Mouse (Mus musculus) lung, embryonic 14.5 days (tissue): ENCODE measurements around the gene Dnajb3. TPM values are rescaled to one million over a fixed set of nuclear protein-coding genes. Genes with fewer than 3 reads are reported as not detected.
A peak's percentile ranks its signal among the peaks of the same experiment; 100 is the strongest.

ENCODE experiments used
- ATAC-seq: fragments of 200-750 bp; cut with Nextera tagmentation; 2 replicates; pipeline ENCODE4 v1.8.0; 2017; ENCODE audit warnings: mild to moderate bottlenecking, moderate TSS enrichment, moderate library complexity; ENCODE audit not compliant: insufficient read depth
- DNase-seq: peaks from one replicate; pipeline ENCODE4 v3.0.0-alpha.2; 2015
- H3K27ac ChIP-seq: fragments of 300-500 bp; sonication (generic); 2 replicates; pipeline ENCODE4 v1.5.1; 2014; ENCODE audit warnings: low read depth, mild to moderate bottlenecking, moderate library complexity
- H3K27me3 ChIP-seq: fragments of 300-500 bp; sonication (generic); 2 replicates; pipeline ENCODE4 v1.6.1; 2014; ENCODE audit warnings: low read length, control low read depth; ENCODE audit not compliant: insufficient read depth
- H3K36me3 ChIP-seq: fragments of 300-500 bp; sonication (generic); 2 replicates; pipeline ENCODE4 v1.6.1; 2014; ENCODE audit warnings: control low read depth; ENCODE audit not compliant: insufficient read depth
- H3K4me1 ChIP-seq: fragments of 300-500 bp; sonication (generic); 2 replicates; pipeline ENCODE4 v1.6.1; 2014; ENCODE audit warnings: antibody characterized with exemption, control low read depth; ENCODE audit not compliant: insufficient read depth
- H3K4me2 ChIP-seq: fragments of 300-500 bp; sonication (generic); 2 replicates; pipeline ENCODE4 v1.6.1; 2014; ENCODE audit warnings: mild to moderate bottlenecking
- H3K4me3 ChIP-seq: fragments of 300-500 bp; sonication (generic); 2 replicates; pipeline ENCODE4 v1.5.1; 2014; ENCODE audit warnings: low read depth, low read length
- H3K9ac ChIP-seq: fragments of 300-500 bp; sonication (generic); 2 replicates; pipeline ENCODE4 v1.6.1; 2014
- H3K9me3 ChIP-seq: fragments of 300-500 bp; sonication (generic); 2 replicates; pipeline ENCODE4 v1.6.1; 2016; ENCODE audit warnings: low read depth, low read length, control low read depth
- CTCF ChIP-seq: IDR thresholded peaks from 2 replicates; pipeline ENCODE4 v1.5.1; 2016; ENCODE audit warnings: antibody characterized with exemption, low read depth
- WGBS: fragments of 180-500 bp; shearing (Covaris S2); extraction: QIAGEN DNeasy Blood & Tissue Kit; methylation state at CpG from one replicate; pipeline ENCODE4 v1.1.7; 2014; 5-methylcytosine and 5-hydroxymethylcytosine counted together
- polyA plus RNA-seq: library from polyadenylated mRNA; unstranded; fragments of >200 nt; fragmentation: Nextera tagmentation; extraction: Ambion mirVana; gene quantifications from 2 replicates; pipeline ENCODE4 v1.2.1, GENCODE M21; 2014

Dnajb3 gene
- polyA plus RNA-seq, 1 experiment from 2014 or later = 8.2 TPM

DNA sequence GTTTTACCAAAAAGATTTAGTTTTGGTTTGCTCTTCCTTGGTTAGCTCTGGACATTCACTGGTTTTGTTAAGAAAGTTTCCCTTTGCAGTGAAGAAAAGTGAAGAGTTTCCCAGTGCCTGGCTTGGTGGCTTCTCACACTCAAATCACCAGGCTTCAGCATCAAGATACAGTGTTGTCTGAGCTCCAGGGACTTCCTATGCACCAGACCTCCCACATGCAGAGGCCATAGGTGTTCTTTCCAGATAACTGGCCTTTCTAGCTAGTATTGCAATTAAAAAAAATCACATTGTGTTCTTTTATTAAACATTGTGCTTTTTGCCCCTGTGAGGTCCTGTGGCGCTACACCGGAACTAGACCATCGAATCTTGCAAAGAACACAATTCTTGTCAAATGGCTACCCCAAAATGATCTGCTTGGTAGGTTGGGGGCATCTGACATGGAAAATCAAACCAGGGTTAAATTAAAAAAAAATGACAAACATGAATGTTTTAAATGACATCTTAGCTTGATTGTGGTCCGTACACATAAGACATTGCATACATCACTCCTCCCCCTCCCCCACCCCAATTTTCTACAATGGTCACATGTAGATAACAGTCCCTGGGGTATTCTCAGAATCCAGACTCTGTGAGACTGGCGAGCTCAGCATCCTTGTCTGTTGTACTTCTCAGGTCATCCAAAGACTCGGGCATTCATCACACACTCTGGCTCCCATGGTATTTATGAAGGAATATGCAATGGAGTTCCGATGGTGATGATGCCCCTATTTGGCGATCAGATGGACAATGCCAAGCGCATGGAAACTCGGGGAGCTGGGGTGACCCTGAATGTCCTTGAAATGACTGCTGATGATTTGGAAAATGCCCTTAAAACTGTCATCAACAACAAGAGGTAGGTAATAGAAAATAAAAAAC, 10.1 kb upstream of the Dnajb3 start:
- ATAC-seq = 0 out of 2 replicates have a peak, but pooled peaks have one; percentile 11

DNA sequence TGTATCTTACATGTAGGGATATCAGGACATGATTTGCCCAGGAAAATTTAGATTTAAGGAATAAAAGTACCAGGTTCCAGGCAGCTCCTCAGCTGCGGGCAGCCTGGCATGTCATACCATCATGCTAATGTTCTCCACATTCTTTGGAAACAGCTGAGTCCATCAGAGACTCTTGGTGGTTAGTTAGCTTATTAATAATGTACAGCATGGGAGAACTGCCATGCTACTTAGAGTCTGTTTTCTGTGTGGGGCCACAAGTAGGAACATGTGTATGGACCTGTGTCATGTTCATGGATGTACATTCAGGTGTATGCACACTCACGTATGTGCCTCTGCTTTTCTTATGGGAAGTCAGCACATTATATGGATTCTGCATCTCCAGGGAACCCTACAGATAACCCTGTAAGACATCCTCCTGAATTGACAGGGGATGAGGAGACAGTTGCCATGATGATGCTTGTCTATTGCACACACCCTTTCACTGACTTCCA, 8.9 kb upstream of the Dnajb3 start:
- no peak for TF ChIP-seq CTCF
- no peak overlapping the region for H3K4me2 ChIP-seq
- H3K4me1 ChIP-seq = no peaks in the 10 kb centered on the region
- no peak overlapping the region for H3K9ac ChIP-seq
- ATAC-seq (no peak), DNase-seq (peak; percentile 6)
- no peak overlapping the region for H3K27ac ChIP-seq
- H3K27me3 ChIP-seq = no peaks in the 10 kb centered on the region
- no peak overlapping the region for H3K4me3 ChIP-seq
- no peaks in the 10 kb centered on the region for H3K36me3 ChIP-seq
- peaks cover 62% of the 10 kb centered on the region for H3K9me3 ChIP-seq
- 77% methylated on average over 2 of the region's 2 CpGs for WGBS

More for the DNA sequence above, 10.1 kb upstream of the Dnajb3 start:
- H3K4me1 ChIP-seq = no peaks in the 10 kb centered on the region
- no peak overlapping the region for H3K27ac ChIP-seq
- H3K9me3 ChIP-seq = peaks cover 62% of the 10 kb centered on the region
- TF ChIP-seq CTCF = no peak
- DNase-seq = peak; percentile 13
- no peaks in the 10 kb centered on the region for H3K36me3 ChIP-seq
- H3K4me3 ChIP-seq = no peak overlapping the region
- H3K4me2 ChIP-seq = no peak overlapping the region
- 68% methylated on average over 10 of the region's 10 CpGs for WGBS
- no peaks in the 10 kb centered on the region for H3K27me3 ChIP-seq
- H3K9ac ChIP-seq = no peak overlapping the region

- Histone ChIP-seq H3K27me3 (no peaks in the 10 kb centered on the region), H3K4me2 (no peak overlapping the region), H3K9me3 (peaks cover 62% of the 10 kb centered on the region), H3K27ac (no peak overlapping the region), H3K9ac (no peak overlapping the region), H3K4me1 (no peaks in the 10 kb centered on the region), H3K4me3 (no peak overlapping the region), H3K36me3 (no peaks in the 10 kb centered on the region)
- DNase-seq (peak; percentile 6), ATAC-seq (no peak)
- WGBS = 75% methylated on average over 2 of the region's 2 CpGs
- no peak for TF ChIP-seq CTCF
These were observed 8.3 kb upstream of the Dnajb3 start for GRCm38 (mm10) chr1:88213766-88214461.

- Histone ChIP-seq H3K27ac (no peak overlapping the region), H3K27me3 (no peaks in the 10 kb centered on the region), H3K4me2 (no peak overlapping the region), H3K36me3 (no peaks in the 10 kb centered on the region), H3K9me3 (peaks cover 62% of the 10 kb centered on the region), H3K4me1 (no peaks in the 10 kb centered on the region), H3K4me3 (no peak overlapping the region), H3K9ac (no peak overlapping the region)
- 74% methylated on average over 1 of the region's 1 CpGs for WGBS
- no peak for ATAC-seq
- no peak for TF ChIP-seq CTCF
- DNase-seq = peak; percentile 11
These were observed 7.5 kb upstream of the Dnajb3 start for GRCm38 (mm10) chr1:88213061-88213460.

DNA sequence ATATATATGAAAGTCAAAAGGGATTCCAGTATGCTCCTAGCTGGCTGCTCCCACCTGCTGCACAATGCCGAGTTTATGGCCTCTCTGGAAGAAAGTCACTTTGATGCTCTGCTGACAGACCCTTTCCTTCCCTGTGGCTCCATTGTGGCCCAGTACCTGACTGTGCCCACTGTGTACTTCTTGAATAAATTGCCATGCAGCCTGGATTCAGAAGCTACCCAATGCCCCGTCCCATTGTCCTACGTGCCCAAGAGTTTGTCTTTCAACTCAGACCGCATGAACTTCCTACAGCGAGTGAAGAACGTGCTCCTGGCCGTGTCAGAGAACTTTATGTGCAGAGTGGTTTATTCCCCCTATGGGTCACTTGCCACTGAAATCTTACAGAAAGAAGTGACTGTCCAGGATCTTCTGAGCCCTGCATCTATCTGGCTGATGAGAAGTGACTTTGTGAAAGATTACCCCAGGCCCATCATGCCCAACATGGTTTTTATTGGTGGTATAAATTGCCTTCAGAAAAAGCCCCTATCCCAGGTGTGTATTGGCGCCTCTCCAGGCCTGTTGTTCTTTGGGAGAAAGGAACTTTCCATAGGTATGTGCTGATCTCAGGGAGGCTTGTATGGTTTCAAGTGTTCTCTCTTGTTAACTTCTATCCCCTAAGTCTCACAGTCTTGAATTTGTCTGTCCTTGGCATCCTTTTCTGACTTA, 6.9 kb upstream of the Dnajb3 start:
- Histone ChIP-seq H3K4me1 (no peaks in the 10 kb centered on the region), H3K36me3 (no peaks in the 10 kb centered on the region), H3K4me2 (no peak overlapping the region), H3K27me3 (no peaks in the 10 kb centered on the region), H3K9ac (no peak overlapping the region), H3K27ac (no peak overlapping the region), H3K4me3 (no peak overlapping the region), H3K9me3 (peaks cover 60% of the 10 kb centered on the region)
- TF ChIP-seq CTCF = no peak
- DNase-seq (peak; percentile 20), ATAC-seq (0 out of 2 replicates have a peak, but pooled peaks have one; percentile 3)
- WGBS = 54% methylated on average over 8 of the region's 8 CpGs

- Histone ChIP-seq H3K36me3 (no peaks in the 10 kb centered on the region), H3K9ac (no peak within 1 kb of the TSS), H3K4me2 (no peak within 1 kb of the TSS), H3K27me3 (no peaks in the 10 kb centered on the region), H3K9me3 (peaks cover 53% of the 10 kb centered on the region), H3K27ac (no peak within 1 kb of the TSS), H3K4me3 (no peak within 1 kb of the TSS), H3K4me1 (no peaks in the 10 kb centered on the region)
- DNase-seq = no peak
- 64% methylated on average over 8 of the region's 8 CpGs for WGBS
- no peak for TF ChIP-seq CTCF
- no peak for ATAC-seq
These were observed 6.2 kb upstream of the Dnajb3 start, which contains the start of gene Ugt1a1 for GRCm38 (mm10) chr1:88211812-88212211. TSS of gene Ugt1a1 (plus strand) at chr1:88211959.
